Mouse (Mus musculus) urinary bladder, adult 2 months (tissue): ENCODE data around the gene Gm3642. TPM values are rescaled to one million over a fixed set of nuclear protein-coding genes. Genes with fewer than 3 reads are reported as not detected.
"Not testable (repeated sequence)": the region's sequence is repeated elsewhere in the genome, so short reads cannot be mapped to it uniquely, and the experiment has no call there.

Source experiments
- DNase-seq: peaks from one replicate; pipeline ENCODE4 v3.0.0; 2022; ENCODE audit warnings: low spot score
- polyA plus RNA-seq: library from polyadenylated mRNA; depleted of rRNA; stranded (reverse); fragments of >200 nt; gene quantifications from 2 replicates; pipeline ENCODE4 v1.2.3, GENCODE M21; 2012; rRNA removed

The Gm3642 gene
- not detected in 2 replicates for polyA plus RNA-seq

GRCm38 (mm10) chr14:6840211-6840610 is at the start of gene Gm3642:
TSS of gene Gm3642 (minus strand) at chr14:6840311.
- DNase-seq = not testable (repeated sequence)

GRCm38 (mm10) chr14:6889521-6890012 is 49.5 kb upstream of the Gm3642 start, which contains the start of gene Gm3667:
TSS of gene Gm3667 (minus strand) at chr14:6889962.
- DNase-seq = not testable (repeated sequence)

GRCm38 (mm10) chr14:6888811-6889210 is 48.7 kb upstream of the Gm3642 start:
- not testable (repeated sequence) for DNase-seq

GRCm38 (mm10) chr14:6823297-6823696 is 16.8 kb downstream of the Gm3642 start:
- DNase-seq = not testable (repeated sequence)

Other genes with a start within 250 kb of the Gm3642 start
- gene Gm3629, start 249.7 kb downstream of the Gm3642 start, polyA plus RNA-seq = 0.75 and 0.87 TPM in 2 replicates
- gene Gm3460, start 217.9 kb downstream of the Gm3642 start, polyA plus RNA-seq = not detected in 2 replicates
- not detected in 2 replicates for gene Gm10251, start 156.1 kb downstream of the Gm3642 start, polyA plus RNA-seq
- gene Gm8050, start 120.1 kb downstream of the Gm3642 start, polyA plus RNA-seq = 0.04 TPM in 1 of 2 replicates, not detected in the other
- 9.9 and 19.2 TPM in 2 replicates for gene Gm3636, start 98.0 kb downstream of the Gm3642 start, polyA plus RNA-seq
- gene Gm8362, start 65.9 kb downstream of the Gm3642 start, polyA plus RNA-seq = not detected in 2 replicates
- gene Gm3667, start 49.7 kb upstream of the Gm3642 start, polyA plus RNA-seq = 1.4 and 1.8 TPM in 2 replicates
- gene Gm6356, start 133.5 kb upstream of the Gm3642 start, polyA plus RNA-seq = not detected in 2 replicates
- 0.52 and 0.73 TPM in 2 replicates for gene Gm10406, start 187.1 kb upstream of the Gm3642 start, polyA plus RNA-seq
- not detected in 2 replicates for gene Gm3685, start 204.7 kb upstream of the Gm3642 start, polyA plus RNA-seq